Mouse (Mus musculus): Measurements from ENCODE around the gene Gm19668. TPM values are rescaled to one million over a fixed set of nuclear protein-coding genes. Genes with fewer than 3 reads are reported as not detected.
A peak's percentile ranks its signal among the peaks of the same experiment; 100 is the strongest.

Gm19668 gene
- total RNA-seq, 1 experiment, result not detected

- in situ Hi-C loops (cut with MboI; ENCODE audit: low sequenced_read_pairs in 2 of 2, unreplicated experiment in 2 of 2), result no loop called here
- Histone ChIP-seq H3K36me3 (ENCODE audit: control insufficient read depth, insufficient read depth, low read length, poor library complexity, severe bottlenecking) (no peaks in the 10 kb centered on the region), H3K27ac (ENCODE audit: insufficient read depth, low read depth, low read length, poor library complexity, severe bottlenecking) (no peak overlapping the region), H3K9me3 (ENCODE audit: control insufficient read depth, insufficient read depth, low read depth, low read length) (no peaks in the 10 kb centered on the region), H3K9ac (ENCODE audit: insufficient read depth, low read depth, low read length, poor library complexity, severe bottlenecking) (no peak overlapping the region), H3K4me3 (ENCODE audit: insufficient read depth in 1 of 2, low read depth in 1 of 2, low read length in 2 of 2, poor library complexity in 1 of 2, severe bottlenecking in 1 of 2) (no peak overlapping the region), H3K4me1 (ENCODE audit: control insufficient read depth in 2 of 2, insufficient read depth in 2 of 2, low read length in 2 of 2, poor library complexity in 1 of 2) (no peaks in the 10 kb centered on the region)
- TF ChIP-seq CHD2 (IDR thresholded peaks at IDR 0.05; ENCODE audit: low read depth, low read length), result no peak
- no peak for TF ChIP-seq ZC3H11A (IDR thresholded peaks at IDR 0.05; ENCODE audit: borderline replicate concordance, low read depth, low read length)
- TF ChIP-seq MAFK (IDR thresholded peaks at IDR 0.05; ENCODE audit: insufficient read depth, low read depth, low read length), result no peak
- TF ChIP-seq ZNF384 (IDR thresholded peaks at IDR 0.05; ENCODE audit: low read depth, low read length), result no peak
- TF ChIP-seq HCFC1 (IDR thresholded peaks at IDR 0.05; ENCODE audit: borderline replicate concordance, insufficient read depth, low read length), result no peak
- no peak for DNase-seq (ENCODE audit: low read depth, low spot score)
Observed at GRCm38 (mm10) chr10:77839006-77839405, 40.1 kb upstream of the Gm19668 start.

GRCm38 (mm10) chr10:77835647-77836046 lies 36.7 kb upstream of the Gm19668 start, which contains the start of gene Krtap10-10:
Krtap10-10 (plus strand) TSS chr10:77835947.
- H3K9me3 ChIP-seq (ENCODE audit: control insufficient read depth, insufficient read depth, low read depth, low read length), result no peaks in the 10 kb centered on the region
- H3K36me3 ChIP-seq (ENCODE audit: control insufficient read depth, insufficient read depth, low read length, poor library complexity, severe bottlenecking), result no peaks in the 10 kb centered on the region
- no peaks in the 10 kb centered on the region for H3K4me1 ChIP-seq (ENCODE audit: control insufficient read depth in 2 of 2, insufficient read depth in 2 of 2, low read length in 2 of 2, poor library complexity in 1 of 2)
- DNase-seq (ENCODE audit: low read depth, low spot score), result no peak
- no peak within 1 kb of the TSS for H3K27ac ChIP-seq (ENCODE audit: insufficient read depth, low read depth, low read length, poor library complexity, severe bottlenecking)
- H3K9ac ChIP-seq (ENCODE audit: insufficient read depth, low read depth, low read length, poor library complexity, severe bottlenecking), result 0 out of 2 replicates have a peak within 1 kb of the TSS, but pooled peaks have one; percentile 21
- TF ChIP-seq CHD2 (IDR thresholded peaks at IDR 0.05; ENCODE audit: low read depth, low read length), result no peak
- TF ChIP-seq MAFK (IDR thresholded peaks at IDR 0.05; ENCODE audit: insufficient read depth, low read depth, low read length), result no peak
- no peak for TF ChIP-seq ZC3H11A (IDR thresholded peaks at IDR 0.05; ENCODE audit: borderline replicate concordance, low read depth, low read length)
- no peak for TF ChIP-seq HCFC1 (IDR thresholded peaks at IDR 0.05; ENCODE audit: borderline replicate concordance, insufficient read depth, low read length)
- TF ChIP-seq ZNF384 (IDR thresholded peaks at IDR 0.05; ENCODE audit: low read depth, low read length), result no peak
- in situ Hi-C loops (cut with MboI; ENCODE audit: low sequenced_read_pairs in 2 of 2, unreplicated experiment in 2 of 2), result no loop called here
- peak within 1 kb of the TSS in 1 of 2 experiments; percentile 25; a peak in 1 of 4 replicates for H3K4me3 ChIP-seq (ENCODE audit: insufficient read depth in 1 of 2, low read depth in 1 of 2, low read length in 2 of 2, poor library complexity in 1 of 2, severe bottlenecking in 1 of 2)

GRCm38 (mm10) chr10:77826951-77827350 lies 28.0 kb upstream of the Gm19668 start, which contains the start of gene Krtap10-4:
Krtap10-4 (minus strand) TSS chr10:77827095.
- no peaks in the 10 kb centered on the region for H3K9me3 ChIP-seq (ENCODE audit: control insufficient read depth, insufficient read depth, low read depth, low read length)
- no peak within 1 kb of the TSS for H3K27ac ChIP-seq (ENCODE audit: insufficient read depth, low read depth, low read length, poor library complexity, severe bottlenecking)
- H3K4me1 ChIP-seq (ENCODE audit: control insufficient read depth in 2 of 2, insufficient read depth in 2 of 2, low read length in 2 of 2, poor library complexity in 1 of 2), result no peaks in the 10 kb centered on the region
- TF ChIP-seq HCFC1 (IDR thresholded peaks at IDR 0.05; ENCODE audit: borderline replicate concordance, insufficient read depth, low read length), result no peak
- no peak for TF ChIP-seq ZC3H11A (IDR thresholded peaks at IDR 0.05; ENCODE audit: borderline replicate concordance, low read depth, low read length)
- TF ChIP-seq CHD2 (IDR thresholded peaks at IDR 0.05; ENCODE audit: low read depth, low read length), result no peak
- no peak for TF ChIP-seq ZNF384 (IDR thresholded peaks at IDR 0.05; ENCODE audit: low read depth, low read length)
- TF ChIP-seq MAFK (IDR thresholded peaks at IDR 0.05; ENCODE audit: insufficient read depth, low read depth, low read length), result no peak
- H3K36me3 ChIP-seq (ENCODE audit: control insufficient read depth, insufficient read depth, low read length, poor library complexity, severe bottlenecking), result no peaks in the 10 kb centered on the region
- DNase-seq (ENCODE audit: low read depth, low spot score), result no peak
- no peak within 1 kb of the TSS for H3K9ac ChIP-seq (ENCODE audit: insufficient read depth, low read depth, low read length, poor library complexity, severe bottlenecking)
- in situ Hi-C loops (cut with MboI; ENCODE audit: low sequenced_read_pairs in 2 of 2, unreplicated experiment in 2 of 2), result no loop called here
- H3K4me3 ChIP-seq (ENCODE audit: insufficient read depth in 1 of 2, low read depth in 1 of 2, low read length in 2 of 2, poor library complexity in 1 of 2, severe bottlenecking in 1 of 2), result no peak within 1 kb of the TSS

- Histone ChIP-seq H3K9me3 (ENCODE audit: control insufficient read depth, insufficient read depth, low read depth, low read length) (no peaks in the 10 kb centered on the region), H3K9ac (ENCODE audit: insufficient read depth, low read depth, low read length, poor library complexity, severe bottlenecking) (no peak overlapping the region), H3K36me3 (ENCODE audit: control insufficient read depth, insufficient read depth, low read length, poor library complexity, severe bottlenecking) (no peaks in the 10 kb centered on the region), H3K4me3 (ENCODE audit: insufficient read depth in 1 of 2, low read depth in 1 of 2, low read length in 2 of 2, poor library complexity in 1 of 2, severe bottlenecking in 1 of 2) (no peak overlapping the region), H3K27ac (ENCODE audit: insufficient read depth, low read depth, low read length, poor library complexity, severe bottlenecking) (no peak overlapping the region), H3K4me1 (ENCODE audit: control insufficient read depth in 2 of 2, insufficient read depth in 2 of 2, low read length in 2 of 2, poor library complexity in 1 of 2) (no peaks in the 10 kb centered on the region)
- in situ Hi-C loops (cut with MboI; ENCODE audit: low sequenced_read_pairs in 2 of 2, unreplicated experiment in 2 of 2), result no loop called here
- DNase-seq (ENCODE audit: low read depth, low spot score), result no peak
- TF ChIP-seq MAFK (IDR thresholded peaks at IDR 0.05; ENCODE audit: insufficient read depth, low read depth, low read length) (no peak), HCFC1 (IDR thresholded peaks at IDR 0.05; ENCODE audit: borderline replicate concordance, insufficient read depth, low read length) (no peak), CHD2 (IDR thresholded peaks at IDR 0.05; ENCODE audit: low read depth, low read length) (no peak), ZNF384 (IDR thresholded peaks at IDR 0.05; ENCODE audit: low read depth, low read length) (no peak), ZC3H11A (IDR thresholded peaks at IDR 0.05; ENCODE audit: borderline replicate concordance, low read depth, low read length) (no peak)
Observed at GRCm38 (mm10) chr10:77819203-77819602, 20.3 kb upstream of the Gm19668 start.

Data from ES-E14 (cell line).